Mouse (Mus musculus): ENCODE data around the gene Pum1. TPM values are rescaled to one million over a fixed set of nuclear protein-coding genes. Genes with fewer than 3 reads are reported as not detected.
A peak's percentile ranks its signal among the peaks of the same experiment; 100 is the strongest.
"Not testable (repeated sequence)": the region's sequence is repeated elsewhere in the genome, so short reads cannot be mapped to it uniquely, and the experiment has no call there.

Pum1 gene
- polyA plus RNA-seq, 1 experiment from 2014 or later = 16.7 TPM

DNA sequence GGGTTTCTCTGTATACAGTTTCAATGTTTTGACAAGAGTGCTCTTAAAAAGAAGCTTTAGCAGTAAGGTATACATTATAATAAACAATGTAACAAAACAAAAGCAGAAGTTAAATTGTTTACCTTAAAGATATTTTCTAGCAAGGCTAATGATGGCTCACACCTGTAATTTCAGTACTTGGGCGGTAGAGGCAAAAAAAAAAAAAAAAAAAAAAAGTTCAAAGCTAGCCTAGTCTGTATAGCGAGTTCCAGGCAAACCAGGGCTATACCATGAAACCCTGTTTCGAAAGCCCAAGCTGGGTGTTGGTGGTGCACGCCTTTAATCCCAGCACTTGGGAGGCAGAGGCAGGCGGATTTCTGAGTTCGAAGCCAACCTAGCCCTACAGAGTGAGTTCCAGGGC, 3.7 kb upstream of the Pum1 start:
- Histone ChIP-seq H3K4me2 (ENCODE audit: low read depth, low read length) (no peak overlapping the region), H3K4me1 (ENCODE audit: insufficient read depth) (peaks cover 9% of the 10 kb centered on the region), H3K4me3 (ENCODE audit: low read depth, low read length) (no peak overlapping the region), H3K36me3 (replicated peaks; ENCODE audit: insufficient read depth, low read length) (no peaks in the 10 kb centered on the region), H3K27me3 (ENCODE audit: insufficient read depth, low read length) (no peaks in the 10 kb centered on the region), H3K9me3 (ENCODE audit: low read length) (no peaks in the 10 kb centered on the region), H3K27ac (ENCODE audit: low read depth) (no peak overlapping the region), H3K9ac (replicated peaks) (no peak overlapping the region)
- ATAC-seq (no peak), DNase-seq (no peak)
- no peak for TF ChIP-seq CTCF (IDR thresholded peaks at IDR 0.05; ENCODE audit: low read depth)
- TF ChIP-seq EP300 (IDR thresholded peaks at IDR 0.05; ENCODE audit: low read depth) = no peak
- 85% methylated on average over 6 of the region's 6 CpGs for WGBS (ENCODE audit: insufficient replicate concordance)

DNA sequence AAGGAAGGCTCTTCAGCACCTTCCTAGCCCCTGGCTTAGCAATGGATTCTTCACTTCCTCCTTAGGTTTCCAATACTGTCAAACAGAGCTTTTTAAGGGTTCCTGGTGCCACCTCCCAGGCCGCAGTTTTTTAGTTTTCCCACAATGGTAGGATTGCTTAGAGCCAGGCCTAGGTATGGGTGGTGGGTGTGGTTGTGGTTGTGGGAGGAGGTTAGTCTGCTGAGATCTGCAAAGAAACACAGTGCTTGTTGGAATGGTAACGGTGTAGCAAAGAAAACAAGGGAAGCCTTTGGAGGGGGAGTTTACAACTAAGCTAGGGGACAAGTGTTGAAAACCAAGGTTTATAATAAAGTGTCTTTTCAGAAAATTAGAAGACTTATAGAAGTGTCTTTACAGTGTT, 3.0 kb upstream of the Pum1 start:
- Histone ChIP-seq H3K4me3 (ENCODE audit: low read depth, low read length) (no peak overlapping the region), H3K4me1 (ENCODE audit: insufficient read depth) (peaks cover 9% of the 10 kb centered on the region), H3K9ac (replicated peaks) (no peak overlapping the region), H3K9me3 (ENCODE audit: low read length) (no peaks in the 10 kb centered on the region), H3K27ac (ENCODE audit: low read depth) (no peak overlapping the region), H3K36me3 (replicated peaks; ENCODE audit: insufficient read depth, low read length) (no peaks in the 10 kb centered on the region), H3K27me3 (ENCODE audit: insufficient read depth, low read length) (no peaks in the 10 kb centered on the region), H3K4me2 (ENCODE audit: low read depth, low read length) (no peak overlapping the region)
- 74% methylated on average over 2 of the region's 2 CpGs for WGBS (ENCODE audit: insufficient replicate concordance)
- ATAC-seq (no peak), DNase-seq (no peak)
- TF ChIP-seq CTCF (IDR thresholded peaks at IDR 0.05; ENCODE audit: low read depth) = no peak
- no peak for TF ChIP-seq EP300 (IDR thresholded peaks at IDR 0.05; ENCODE audit: low read depth)

DNA sequence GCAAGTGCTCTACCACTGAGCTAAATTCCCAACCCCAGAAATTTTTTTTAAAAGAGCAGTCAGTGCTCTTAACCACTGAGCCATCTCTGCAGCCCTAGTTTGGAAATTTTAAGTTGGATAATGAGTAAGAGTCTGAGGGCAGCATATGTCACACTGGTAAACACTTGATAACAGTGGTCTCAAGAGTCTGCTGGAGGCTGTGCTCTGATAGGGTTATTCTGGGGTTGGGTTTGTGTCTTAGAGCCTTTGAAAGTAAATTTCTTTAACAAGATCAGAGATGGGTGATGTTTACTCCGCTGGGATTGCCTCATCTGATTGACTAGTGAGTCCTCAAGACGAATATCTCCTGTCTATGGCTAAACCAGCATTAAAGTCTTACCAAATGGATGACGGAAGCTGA, 2.0 kb upstream of the Pum1 start:
- H3K36me3 ChIP-seq (replicated peaks; ENCODE audit: insufficient read depth, low read length) = no peaks in the 10 kb centered on the region
- peak overlapping the region; percentile 11; the same call in 1 of the 2 replicates for H3K4me2 ChIP-seq (ENCODE audit: low read depth, low read length)
- peaks cover 17% of the 10 kb centered on the region for H3K4me1 ChIP-seq (ENCODE audit: insufficient read depth)
- 72% methylated on average over 3 of the region's 3 CpGs for WGBS (ENCODE audit: insufficient replicate concordance)
- no peak overlapping the region for H3K9ac ChIP-seq (replicated peaks)
- H3K27me3 ChIP-seq (ENCODE audit: insufficient read depth, low read length) = no peaks in the 10 kb centered on the region
- ATAC-seq = peak; percentile 16; the same call in 1 of the 2 replicates
- DNase-seq = no peak
- H3K9me3 ChIP-seq (ENCODE audit: low read length) = no peaks in the 10 kb centered on the region
- H3K4me3 ChIP-seq (ENCODE audit: low read depth, low read length) = no peak overlapping the region
- TF ChIP-seq EP300 (IDR thresholded peaks at IDR 0.05; ENCODE audit: low read depth) (peak; percentile 77), CTCF (IDR thresholded peaks at IDR 0.05; ENCODE audit: low read depth) (no peak)
- H3K27ac ChIP-seq (ENCODE audit: low read depth) = peak overlapping the region; percentile 50

DNA sequence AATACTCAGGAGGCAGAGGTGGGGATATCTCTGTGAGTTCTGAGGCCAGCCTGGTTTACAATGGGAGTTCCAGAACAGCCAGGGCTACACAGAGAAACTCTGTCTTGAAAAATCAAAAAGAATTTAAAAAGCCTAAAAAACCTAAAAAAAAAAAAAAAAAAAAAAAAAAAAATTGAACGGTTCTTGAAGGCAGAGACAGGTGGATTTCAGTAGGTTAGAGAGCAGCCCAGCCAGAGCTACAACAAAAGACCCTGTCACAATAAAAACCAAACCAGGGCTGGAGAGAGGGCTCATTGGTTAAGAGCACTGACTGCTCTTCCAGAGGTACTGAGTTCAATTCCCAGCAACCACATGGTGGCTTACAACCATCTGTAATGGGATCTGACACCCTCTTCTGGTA, 816 bp upstream of the Pum1 start:
- Histone ChIP-seq H3K4me2 (ENCODE audit: low read depth, low read length) (peak overlapping the region; percentile 74), H3K4me3 (ENCODE audit: low read depth, low read length) (peak overlapping the region; percentile 98), H3K27ac (ENCODE audit: low read depth) (peak overlapping the region; percentile 98), H3K4me1 (ENCODE audit: insufficient read depth) (peaks cover 24% of the 10 kb centered on the region)
- ATAC-seq; H3K9me3 ChIP-seq (ENCODE audit: low read length); DNase-seq; H3K36me3 ChIP-seq (replicated peaks; ENCODE audit: insufficient read depth, low read length); H3K27me3 ChIP-seq (ENCODE audit: insufficient read depth, low read length); H3K9ac ChIP-seq (replicated peaks): not testable (repeated sequence)
- 80% methylated on average over 1 of the region's 1 CpGs for WGBS (ENCODE audit: insufficient replicate concordance)

DNA sequence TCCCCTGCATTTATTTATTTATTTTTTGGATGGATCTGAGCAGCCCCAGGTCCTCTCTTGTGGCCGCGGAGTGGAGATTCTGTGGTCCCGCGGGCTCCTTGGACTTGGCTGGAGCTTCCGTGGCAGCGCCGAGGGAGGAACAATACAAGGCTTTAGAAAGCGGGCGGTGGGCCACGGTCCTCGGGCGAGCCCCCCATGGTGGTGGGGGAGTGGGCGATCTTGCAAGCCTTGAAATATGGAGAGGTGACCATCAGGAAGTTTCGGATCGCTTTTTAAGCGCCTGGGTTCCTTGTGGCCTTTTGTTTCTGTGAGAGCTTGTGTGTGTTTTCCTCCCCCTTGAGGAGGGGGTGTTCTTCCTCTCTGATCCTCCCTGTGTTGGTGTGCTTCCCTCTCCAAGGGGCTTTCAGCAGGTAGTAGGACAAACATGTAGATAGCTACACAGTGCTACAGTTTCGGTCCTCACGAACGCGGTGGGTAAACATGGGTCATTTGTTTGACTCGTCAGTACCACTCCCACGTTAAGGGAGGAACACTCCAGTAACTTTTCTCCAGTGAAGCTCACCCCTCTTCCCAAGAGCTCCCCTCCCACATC, 785 bp downstream of the Pum1 start:
- H3K4me3 ChIP-seq (ENCODE audit: low read depth, low read length) = peak overlapping the region; percentile 98
- TF ChIP-seq EP300 (IDR thresholded peaks at IDR 0.05; ENCODE audit: low read depth) = no peak
- TF ChIP-seq CTCF (IDR thresholded peaks at IDR 0.05; ENCODE audit: low read depth) = no peak
- peaks cover 1% of the 10 kb centered on the region; the same call in 1 of the 2 replicates for H3K36me3 ChIP-seq (replicated peaks; ENCODE audit: insufficient read depth, low read length)
- peak overlapping the region; percentile 98 for H3K9ac ChIP-seq (replicated peaks)
- under 1% methylated on average over 22 of the region's 22 CpGs for WGBS (ENCODE audit: insufficient replicate concordance)
- peak overlapping the region; percentile 74 for H3K4me2 ChIP-seq (ENCODE audit: low read depth, low read length)
- H3K27ac ChIP-seq (ENCODE audit: low read depth) = peak overlapping the region; percentile 98
- ATAC-seq (peak; percentile 6; the same call in 1 of the 2 replicates), DNase-seq (peak; percentile 49)
- H3K27me3 ChIP-seq (ENCODE audit: insufficient read depth, low read length) = no peaks in the 10 kb centered on the region
- no peaks in the 10 kb centered on the region for H3K9me3 ChIP-seq (ENCODE audit: low read length)
- peaks cover 27% of the 10 kb centered on the region for H3K4me1 ChIP-seq (ENCODE audit: insufficient read depth)

DNA sequence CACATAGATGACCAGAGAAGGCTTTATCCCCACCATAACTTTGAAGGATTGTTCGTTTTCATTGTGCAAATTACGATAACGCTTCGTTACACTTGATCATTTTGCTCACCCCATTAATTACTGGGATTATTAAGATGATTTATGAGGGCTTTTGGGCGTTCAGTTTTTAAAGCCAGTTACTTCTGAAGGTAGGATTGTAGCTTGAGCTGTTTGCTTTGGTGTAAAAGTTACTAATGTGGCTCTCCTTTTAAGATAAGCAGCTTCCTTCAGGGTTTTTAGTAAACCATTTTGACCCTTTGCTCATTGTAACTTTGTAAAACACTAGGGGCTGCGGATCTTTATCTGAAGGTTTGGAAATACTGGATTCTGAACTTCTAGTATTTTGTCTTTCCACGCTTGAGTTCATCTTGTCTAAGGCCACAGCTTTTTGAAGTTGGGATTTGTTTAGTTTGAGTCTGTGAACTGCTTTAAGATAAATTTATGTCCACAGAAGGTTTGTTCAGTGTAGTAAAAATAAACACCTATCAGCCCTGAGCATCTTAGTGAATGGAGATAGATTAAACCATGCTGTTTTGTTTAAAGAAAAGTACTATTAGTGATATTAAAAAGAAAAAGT, 1.4 kb downstream of the Pum1 start:
- Histone ChIP-seq H3K4me2 (ENCODE audit: low read depth, low read length) (peak overlapping the region; percentile 74), H3K36me3 (replicated peaks; ENCODE audit: insufficient read depth, low read length) (peaks cover 4% of the 10 kb centered on the region; the same call in 1 of the 2 replicates), H3K9me3 (ENCODE audit: low read length) (no peaks in the 10 kb centered on the region), H3K27ac (ENCODE audit: low read depth) (peak overlapping the region; percentile 98), H3K4me1 (ENCODE audit: insufficient read depth) (peaks cover 28% of the 10 kb centered on the region), H3K27me3 (ENCODE audit: insufficient read depth, low read length) (no peaks in the 10 kb centered on the region), H3K9ac (replicated peaks) (peak overlapping the region; percentile 98), H3K4me3 (ENCODE audit: low read depth, low read length) (peak overlapping the region; percentile 98)
- WGBS (ENCODE audit: insufficient replicate concordance) = 2% methylated on average over 7 of the region's 7 CpGs
- DNase-seq (no peak), ATAC-seq (no peak)
- TF ChIP-seq EP300 (IDR thresholded peaks at IDR 0.05; ENCODE audit: low read depth) (no peak), CTCF (IDR thresholded peaks at IDR 0.05; ENCODE audit: low read depth) (no peak)
